Mouse (Mus musculus) left cerebral cortex, postnatal 36 days (tissue): Measurements from ENCODE around the gene Fam205a1. TPM values are rescaled to one million over a fixed set of nuclear protein-coding genes. Genes with fewer than 3 reads are reported as not detected.
"Not testable (repeated sequence)": the region's sequence is repeated elsewhere in the genome, so short reads cannot be mapped to it uniquely, and the experiment has no call there.

ENCODE experiments used
- DNase-seq, 2 experiments: peaks; one replicate each; pipeline ENCODE4 v3.0.0; 2021 to 2022; ENCODE audit warnings: low spot score in 2 of 2, mixed read lengths in 1 of 2
- intact Hi-C: fragments of 180-260 bp; cut with DNase I; formaldehyde crosslinking; loops from one replicate; pipeline ENCODE4 v1.15.1; 2025
- total RNA-seq, 2 experiments: library from RNA; stranded (reverse); gene quantifications; 2 replicates each; pipeline ENCODE4 v1.2.3; 2021

Fam205a1 gene
- total RNA-seq, 2 experiments from 2014 or later: 0.20 to 0.22 TPM

- not testable (repeated sequence) for DNase-seq
Measured at GRCm38 (mm10) chr4:42860483-42860882, 6.8 kb upstream of the Fam205a1 start.

GRCm38 (mm10) chr4:42856671-42857070 is 3.0 kb upstream of the Fam205a1 start, which contains the start of gene Gm12394:
Gm12394 (minus strand) TSS chr4:42856771.
- intact Hi-C loops, DNase-seq: not testable (repeated sequence)

More at GRCm38 (mm10) chr4:42860483-42860882, 6.8 kb upstream of the Fam205a1 start:
- intact Hi-C loops: not testable (repeated sequence)

Other genes with a start within 250 kb of the Fam205a1 start
- gene Gm10591, start 241.7 kb downstream of the Fam205a1 start, total RNA-seq: not detected
- 10 to 100 TPM; 14.3 TPM for gene Gm2564, start 224.2 kb downstream of the Fam205a1 start, total RNA-seq
- gene Ccl27b, start 198.6 kb downstream of the Fam205a1 start, total RNA-seq: 1 to 10 TPM; 3.9 to 7.2 TPM
- gene Il11ra2, start 192.0 kb downstream of the Fam205a1 start, total RNA-seq: under 1 TPM; 0.32 to 0.41 TPM
- 1 to 10 TPM; 3.1 to 4.0 TPM for gene 4930578G10Rik, start 118.3 kb downstream of the Fam205a1 start, total RNA-seq
- 1 to 10 TPM in 1 of 2 experiments, under 1 TPM in 1; 0.82 to 1.0 TPM for gene Ccl19, start 97.3 kb downstream of the Fam205a1 start, total RNA-seq
- under 1 TPM in 1 of 2 experiments, not detected in 1; 0.52 TPM for gene Ccl21a, start 79.9 kb downstream of the Fam205a1 start, total RNA-seq
- gene Gm12394, start 2.9 kb upstream of the Fam205a1 start, total RNA-seq: 1 to 10 TPM; 2.6 TPM
- 1 to 10 TPM; 1.2 to 2.0 TPM for gene Fam205c, start 20.3 kb upstream of the Fam205a1 start, total RNA-seq
- gene Phf24, start 62.8 kb upstream of the Fam205a1 start, total RNA-seq: 100 to 1,000 TPM; 333 to 352 TPM
- gene Dnajb5, start 95.9 kb upstream of the Fam205a1 start, total RNA-seq: 100 to 1,000 TPM; 197 to 202 TPM
- gene 1700022I11Rik, start 115.7 kb upstream of the Fam205a1 start, total RNA-seq: not detected
- 100 to 1,000 TPM; 181 to 194 TPM for gene Vcp, start 146.6 kb upstream of the Fam205a1 start, total RNA-seq
- 10 to 100 TPM in 1 of 2 experiments, 1 to 10 TPM in 1; 8.5 to 12.5 TPM for gene Fancg, start 156.6 kb upstream of the Fam205a1 start, total RNA-seq
- 10 to 100 TPM; 30.4 to 37.5 TPM for gene Pigo, start 171.9 kb upstream of the Fam205a1 start, total RNA-seq
- 100 to 1,000 TPM; 107 to 121 TPM for gene Stoml2, start 177.8 kb upstream of the Fam205a1 start, total RNA-seq
- gene Fam214b, start 192.3 kb upstream of the Fam205a1 start, total RNA-seq: 10 to 100 TPM; 34.8 to 43.0 TPM
- gene Unc13b, start 205.1 kb upstream of the Fam205a1 start, total RNA-seq: 10 to 100 TPM; 50.5 to 71.9 TPM